Mouse (Mus musculus): Measurements from ENCODE around the gene Btbd35f17. TPM values are rescaled to one million over a fixed set of nuclear protein-coding genes. Genes with fewer than 3 reads are reported as not detected.
"Not testable (repeated sequence)": the region's sequence is repeated elsewhere in the genome, so short reads cannot be mapped to it uniquely, and the experiment has no call there.

Btbd35f17 gene
- not detected for total RNA-seq (2021)
- long read RNA-seq, result 0 reads

DNA sequence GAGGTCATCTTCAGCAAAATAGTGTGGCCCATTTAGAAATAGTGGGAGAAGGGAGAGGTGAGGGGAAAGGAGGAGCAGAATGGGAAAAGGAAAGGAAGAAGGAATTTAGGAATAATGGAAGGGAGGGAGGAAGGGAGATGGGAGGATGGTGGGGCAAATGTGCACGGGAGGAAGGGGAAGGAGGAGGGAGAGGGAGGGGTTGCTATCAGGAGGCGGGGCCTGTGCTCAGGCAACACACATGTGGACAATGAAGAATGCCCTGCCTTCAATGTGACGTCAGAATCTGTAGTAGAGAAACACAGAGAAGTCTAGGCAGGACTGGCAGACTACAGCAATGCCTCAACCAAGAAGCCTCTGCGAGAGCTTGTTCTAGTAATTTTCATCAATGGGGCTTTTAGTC is at the start of gene Btbd35f17:
TSS of gene Btbd35f17 (plus strand) at position 301 of the 400 bp plus-strand sequence.
- not testable (repeated sequence) for DNase-seq (ENCODE audit: low spot score in 2 of 2)

Other genes with a start within 250 kb of the Btbd35f17 start
- not detected for gene Btbd35f28, start 174.1 kb upstream of the Btbd35f17 start, total RNA-seq (2021)
- not detected for gene Btbd35f20, start 79.4 kb upstream of the Btbd35f17 start, total RNA-seq (2021)